Comparison of ENCODE assay signal across 8 mouse cellular contexts in the genomic region with DNA sequence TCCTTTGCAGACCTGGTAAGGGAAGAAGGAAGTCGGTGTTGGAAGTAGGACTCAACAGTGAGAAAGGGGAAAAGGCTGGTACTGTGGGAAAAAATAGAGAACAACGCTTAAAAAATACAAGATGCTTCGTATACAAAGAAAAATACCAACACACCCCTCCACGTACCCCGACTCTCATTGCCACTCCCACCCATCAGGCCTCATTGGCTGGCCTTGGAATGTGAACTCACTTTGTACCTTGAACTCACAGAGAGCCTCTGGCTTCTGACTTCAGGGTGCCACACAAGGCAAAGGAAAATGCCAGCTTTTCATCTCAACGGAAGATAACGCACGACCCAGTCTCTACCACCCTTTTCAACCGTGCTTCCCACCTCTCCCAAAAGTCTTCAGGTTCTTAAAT. TPM values are rescaled to one million over a fixed set of nuclear protein-coding genes. Genes with fewer than 3 reads are reported as not detected.
DNase-seq lines count a peak whose midpoint lies in the region; ATAC-seq and TF ChIP-seq lines count a peak whose summit lies in the region.

No protein-coding gene starts in this region.

- no peak for TF ChIP-seq EP300 in heart, adult 2 months (IDR thresholded peaks at IDR 0.05; ENCODE audit: insufficient read depth, low read depth, low read length)

- peak overlapping the region; percentile 72 for H3K4me2 ChIP-seq in forebrain, embryonic 14.5 days (ENCODE audit: low read length)
- peak overlapping the region; percentile 74 for H3K4me2 ChIP-seq in limb, embryonic 14.5 days (replicated peaks; ENCODE audit: low read depth, low read length, severe bottlenecking)

- peaks cover 2% of the 10 kb centered on the region; the same call in 1 of the 2 replicates for H3K79me2 ChIP-seq in heart, adult 2 months (replicated peaks; ENCODE audit: control insufficient read depth, insufficient read depth, low read length)

- peak; percentile 37 for ATAC-seq in CD4-positive, CD25-positive, alpha-beta regulatory T cell, adult 4 months
- peak; percentile 73; the same call in 1 of the 2 replicates for ATAC-seq in forebrain, embryonic 14.5 days
- peak; percentile 4 for ATAC-seq in limb, embryonic 14.5 days (ENCODE audit: low FRiP score, low read depth)

- no peak overlapping the region for H3K9ac ChIP-seq in heart, adult 2 months (ENCODE audit: low read depth, low read length)
- peak overlapping the region; percentile 80 for H3K9ac ChIP-seq in forebrain, embryonic 14.5 days (ENCODE audit: low read length)
- peak overlapping the region; percentile 74; the same call in 1 of the 2 replicates for H3K9ac ChIP-seq in limb, embryonic 14.5 days (ENCODE audit: low read depth, low read length, severe bottlenecking)

- peaks cover 7% of the 10 kb centered on the region for H3K4me1 ChIP-seq in heart, adult 2 months (ENCODE audit: control insufficient read depth, insufficient read depth, low read length)
- H3K4me1 ChIP-seq in forebrain, embryonic 14.5 days (ENCODE audit: control insufficient read depth, insufficient read depth, low read length) = peaks cover 13% of the 10 kb centered on the region
- peaks cover 20% of the 10 kb centered on the region for H3K4me1 ChIP-seq in limb, embryonic 14.5 days (ENCODE audit: control insufficient read depth, insufficient read depth, low read length)

- no peaks in the 10 kb centered on the region for H3K9me3 ChIP-seq in forebrain, embryonic 14.5 days (replicated peaks; ENCODE audit: control insufficient read depth, low read length)
- H3K9me3 ChIP-seq in limb, embryonic 14.5 days (ENCODE audit: control insufficient read depth, low read length) = no peaks in the 10 kb centered on the region

- peaks cover 2% of the 10 kb centered on the region for H3K36me3 ChIP-seq in heart, adult 2 months (ENCODE audit: control insufficient read depth, insufficient read depth, low read length)
- peaks cover 12% of the 10 kb centered on the region; the same call in 1 of the 2 replicates for H3K36me3 ChIP-seq in forebrain, embryonic 14.5 days (ENCODE audit: control insufficient read depth, insufficient read depth, low read length)
- peaks cover 28% of the 10 kb centered on the region for H3K36me3 ChIP-seq in limb, embryonic 14.5 days (ENCODE audit: control insufficient read depth, insufficient read depth, low read length)

- H3K27ac ChIP-seq in heart, adult 2 months = peak overlapping the region; percentile 24; the same call in 1 of the 2 replicates
- H3K27ac ChIP-seq in forebrain, embryonic 14.5 days (ENCODE audit: low read depth, low read length) = no peak overlapping the region
- H3K27ac ChIP-seq in limb, embryonic 14.5 days (replicated peaks; ENCODE audit: low read depth, low read length) = peak overlapping the region; percentile 96

- no peak for TF ChIP-seq POLR2A in heart, adult 2 months (IDR thresholded peaks at IDR 0.05; ENCODE audit: insufficient read depth, low read depth, low read length)
- TF ChIP-seq POLR2A in limb, embryonic 14.5 days (IDR thresholded peaks at IDR 0.05; ENCODE audit: borderline replicate concordance, extremely low read depth, insufficient read depth, insufficient read length) = no peak

- H3K27me3 ChIP-seq in heart, adult 2 months (ENCODE audit: control insufficient read depth, insufficient read depth, low read length) = no peaks in the 10 kb centered on the region
- H3K27me3 ChIP-seq in forebrain, embryonic 14.5 days (replicated peaks; ENCODE audit: control insufficient read depth, insufficient read depth, low read length) = no peaks in the 10 kb centered on the region
- H3K27me3 ChIP-seq in limb, embryonic 14.5 days (ENCODE audit: control insufficient read depth, insufficient read depth, low read length) = no peaks in the 10 kb centered on the region

- TF ChIP-seq CTCF in heart, adult 2 months (IDR thresholded peaks at IDR 0.05) = no peak

- peak overlapping the region; percentile 59 for H3K4me3 ChIP-seq in heart, adult 2 months
- peak overlapping the region; percentile 59 for H3K4me3 ChIP-seq in forebrain, embryonic 14.5 days (ENCODE audit: low read depth, low read length)
- peak overlapping the region; percentile 76 for H3K4me3 ChIP-seq in limb, embryonic 14.5 days (replicated peaks; ENCODE audit: low read length)

- DNase-seq in heart, adult 2 months = no peak
- DNase-seq in heart, postnatal 36 days = no peak
- no peak for DNase-seq in forebrain, embryonic 14.5 days (ENCODE audit: low spot score)
- no peak for DNase-seq in limb, embryonic 14.5 days (ENCODE audit: low spot score)
- DNase-seq in adipocyte (ENCODE audit: low spot score) = no peak
- DNase-seq in left cerebral cortex, postnatal 4 days = no peak
- DNase-seq in natural killer cell, adult 2 months (ENCODE audit: low spot score in 2 of 2) = no peak

- intact Hi-C loops in heart, adult 2 months (cut with DNase I) = no loop called here
- intact Hi-C loops in heart, postnatal 36 days (cut with DNase I) = no loop called here
- intact Hi-C loops in left cerebral cortex, postnatal 4 days (cut with DNase I) = no loop called here

- 33% methylated on average over 9 of the region's 9 CpGs for WGBS in heart, adult 2 months
- 24% methylated on average over 9 of the region's 9 CpGs for WGBS in forebrain, embryonic 14.5 days
- WGBS in limb, embryonic 14.5 days = 29% methylated on average over 9 of the region's 9 CpGs

RNA-seq across cellular contexts. Expression of a gene that starts 0.3 kb away (rescaled TPM):
- 10 to 100 TPM; 28.3 to 34.7 TPM for total RNA-seq in heart, adult 2 months (2021)
- polyA plus RNA-seq in heart, adult 2 months (2012; rRNA removed) = 35.8 and 39.1 TPM in 2 replicates
- total RNA-seq in heart, postnatal 36 days (2021) = 10 to 100 TPM; 33.8 to 43.6 TPM
- 10 to 100 TPM; 15.0 to 18.5 TPM for polyA plus RNA-seq in CD4-positive, CD25-positive, alpha-beta regulatory T cell, adult 4 months (2017; shearing (Covaris generic))
- polyA plus RNA-seq in forebrain, embryonic 14.5 days (2014; fragmentation: Nextera tagmentation; extraction: Ambion mirVana) = 22.8 and 23.9 TPM in 2 replicates
- polyA plus RNA-seq in limb, embryonic 14.5 days (2012; rRNA removed) = 117 and 140 TPM in 2 replicates
- 50.6 and 64.7 TPM in 2 replicates for polyA plus RNA-seq in limb, embryonic 14.5 days (2014; fragmentation: Nextera tagmentation; extraction: Ambion mirVana)
- total RNA-seq in left cerebral cortex, postnatal 4 days (2021) = 10 to 100 TPM; 35.5 to 44.3 TPM

RNA-seq across cellular contexts. Expression of a gene that starts 14.1 kb away (rescaled TPM):
- under 1 TPM; 0.23 to 0.39 TPM for total RNA-seq in heart, adult 2 months (2021)
- 0.35 and 0.74 TPM in 2 replicates for polyA plus RNA-seq in heart, adult 2 months (2012; rRNA removed)
- under 1 TPM; 0.39 to 0.60 TPM for total RNA-seq in heart, postnatal 36 days (2021)
- not detected for polyA plus RNA-seq in CD4-positive, CD25-positive, alpha-beta regulatory T cell, adult 4 months (2017; shearing (Covaris generic))
- polyA plus RNA-seq in forebrain, embryonic 14.5 days (2014; fragmentation: Nextera tagmentation; extraction: Ambion mirVana) = 5.2 and 6.4 TPM in 2 replicates
- polyA plus RNA-seq in limb, embryonic 14.5 days (2012; rRNA removed) = 20.8 and 24.2 TPM in 2 replicates
- 10.1 and 10.3 TPM in 2 replicates for polyA plus RNA-seq in limb, embryonic 14.5 days (2014; fragmentation: Nextera tagmentation; extraction: Ambion mirVana)
- total RNA-seq in left cerebral cortex, postnatal 4 days (2021) = 10 to 100 TPM; 54.6 to 63.8 TPM

RNA-seq across cellular contexts. Expression of a gene that starts 29.8 kb away (rescaled TPM):
- total RNA-seq in heart, adult 2 months (2021) = under 1 TPM; 0.21 to 0.34 TPM
- 0.59 and 0.70 TPM in 2 replicates for polyA plus RNA-seq in heart, adult 2 months (2012; rRNA removed)
- total RNA-seq in heart, postnatal 36 days (2021) = under 1 TPM; 0.22 to 0.30 TPM
- polyA plus RNA-seq in CD4-positive, CD25-positive, alpha-beta regulatory T cell, adult 4 months (2017; shearing (Covaris generic)) = under 1 TPM in 1 of 2 experiments, not detected in 1; 0.30 TPM
- 9.8 and 10.6 TPM in 2 replicates for polyA plus RNA-seq in forebrain, embryonic 14.5 days (2014; fragmentation: Nextera tagmentation; extraction: Ambion mirVana)
- polyA plus RNA-seq in limb, embryonic 14.5 days (2012; rRNA removed) = 4.3 and 5.8 TPM in 2 replicates
- 1.4 and 2.0 TPM in 2 replicates for polyA plus RNA-seq in limb, embryonic 14.5 days (2014; fragmentation: Nextera tagmentation; extraction: Ambion mirVana)
- 10 to 100 TPM; 84.5 to 94.1 TPM for total RNA-seq in left cerebral cortex, postnatal 4 days (2021)

RNA-seq across cellular contexts. Expression of a gene that starts 35.3 kb away (rescaled TPM):
- 10 to 100 TPM; 72.4 to 82.8 TPM for total RNA-seq in heart, adult 2 months (2021)
- polyA plus RNA-seq in heart, adult 2 months (2012; rRNA removed) = 136 and 142 TPM in 2 replicates
- 10 to 100 TPM; 83.3 to 86.2 TPM for total RNA-seq in heart, postnatal 36 days (2021)
- polyA plus RNA-seq in CD4-positive, CD25-positive, alpha-beta regulatory T cell, adult 4 months (2017; shearing (Covaris generic)) = 10 to 100 TPM; 43.4 to 51.9 TPM
- polyA plus RNA-seq in forebrain, embryonic 14.5 days (2014; fragmentation: Nextera tagmentation; extraction: Ambion mirVana) = 97.5 and 102 TPM in 2 replicates
- polyA plus RNA-seq in limb, embryonic 14.5 days (2012; rRNA removed) = 92.5 and 136 TPM in 2 replicates
- polyA plus RNA-seq in limb, embryonic 14.5 days (2014; fragmentation: Nextera tagmentation; extraction: Ambion mirVana) = 134 and 142 TPM in 2 replicates
- 10 to 100 TPM; 55.3 to 56.7 TPM for total RNA-seq in left cerebral cortex, postnatal 4 days (2021)

RNA-seq across cellular contexts. Expression of a gene that starts 35.3 kb away (rescaled TPM):
- 10 to 100 TPM; 20.2 to 24.7 TPM for total RNA-seq in heart, adult 2 months (2021)
- polyA plus RNA-seq in heart, adult 2 months (2012; rRNA removed) = 19.1 and 25.8 TPM in 2 replicates
- 10 to 100 TPM; 22.2 to 25.1 TPM for total RNA-seq in heart, postnatal 36 days (2021)
- polyA plus RNA-seq in CD4-positive, CD25-positive, alpha-beta regulatory T cell, adult 4 months (2017; shearing (Covaris generic)) = 100 to 1,000 TPM; 110 to 117 TPM
- 90.2 and 106 TPM in 2 replicates for polyA plus RNA-seq in forebrain, embryonic 14.5 days (2014; fragmentation: Nextera tagmentation; extraction: Ambion mirVana)
- polyA plus RNA-seq in limb, embryonic 14.5 days (2012; rRNA removed) = 112 and 120 TPM in 2 replicates
- polyA plus RNA-seq in limb, embryonic 14.5 days (2014; fragmentation: Nextera tagmentation; extraction: Ambion mirVana) = 87.5 and 98.4 TPM in 2 replicates
- total RNA-seq in left cerebral cortex, postnatal 4 days (2021) = 10 to 100 TPM; 50.0 to 50.1 TPM

Comparison
In these comparisons a context has a peak if more than half of its experiments do, and no peak if none do; other contexts are left out.
1. ATAC-seq: peak in every context shown above with its lines; median percentile 73 in forebrain, embryonic 14.5 days; 37 in CD4-positive, CD25-positive, alpha-beta regulatory T cell, adult 4 months; 4 in limb, embryonic 14.5 days.